9 mouse cellular contexts compared by ENCODE assay signal in genomic region chr1:127677661-127678580, GRCm38 (mm10). TPM values are rescaled to one million over a fixed set of nuclear protein-coding genes. Genes with fewer than 3 reads are reported as not detected.
DNase-seq lines count a peak whose midpoint lies in the region; ATAC-seq and TF ChIP-seq lines count a peak whose summit lies in the region.
"Had no signal": no experiment of that assay in that cellular context is flagged by ENCODE, and none has a peak within 500 bp of the region (broad histone marks: within the 10 kb centered on the region; RNA-seq: fewer than 3 reads in every experiment).

No protein-coding gene starts in this region.

- ATAC-seq in heart, embryonic 11.5 days (replicated peaks; ENCODE audit: insufficient number of reproducible peaks, low FRiP score, low TSS enrichment): peak; percentile 71
- ATAC-seq in intestine, embryonic 14.5 days (replicated peaks; ENCODE audit: low FRiP score, low TSS enrichment, low read depth): peak; percentile 80
- ATAC-seq in liver, embryonic 15.5 days (ENCODE audit: insufficient read depth): 0 out of 2 replicates have a peak, but pooled peaks have one; percentile 18
- ATAC-seq in neural tube, embryonic 12.5 days (ENCODE audit: low FRiP score, low read depth): peak; percentile 51

- WGBS in heart, embryonic 11.5 days (ENCODE audit: insufficient replicate concordance): 4% methylated on average over 64 of the region's 64 CpGs
- 2% methylated on average over 63 of the region's 64 CpGs for WGBS in forebrain, embryonic 10.5 days
- 3% methylated on average over 52 of the region's 64 CpGs for WGBS in intestine, embryonic 14.5 days
- 2% methylated on average over 64 of the region's 64 CpGs for WGBS in liver, embryonic 15.5 days (ENCODE audit: insufficient replicate concordance)
- 2% methylated on average over 64 of the region's 64 CpGs for WGBS in neural tube, embryonic 12.5 days

- no peaks in the 10 kb centered on the region for H3K9me3 ChIP-seq in heart, embryonic 11.5 days (replicated peaks; ENCODE audit: control insufficient read depth, low read length)
- no peaks in the 10 kb centered on the region for H3K9me3 ChIP-seq in forebrain, embryonic 10.5 days
- no peaks in the 10 kb centered on the region for H3K9me3 ChIP-seq in intestine, embryonic 14.5 days (ENCODE audit: control insufficient read depth, low read length)
- no peaks in the 10 kb centered on the region for H3K9me3 ChIP-seq in liver, embryonic 15.5 days (replicated peaks)
- H3K9me3 ChIP-seq in neural tube, embryonic 12.5 days: no peaks in the 10 kb centered on the region

- no peaks in the 10 kb centered on the region for H3K36me3 ChIP-seq in heart, embryonic 11.5 days (ENCODE audit: control insufficient read depth, insufficient read depth, low read length)
- no peaks in the 10 kb centered on the region for H3K36me3 ChIP-seq in forebrain, embryonic 10.5 days (replicated peaks)
- H3K36me3 ChIP-seq in intestine, embryonic 14.5 days (ENCODE audit: control insufficient read depth, insufficient read depth, low read length): no peaks in the 10 kb centered on the region
- no peaks in the 10 kb centered on the region for H3K36me3 ChIP-seq in liver, embryonic 15.5 days (replicated peaks)
- H3K36me3 ChIP-seq in neural tube, embryonic 12.5 days: no peaks in the 10 kb centered on the region

- peak overlapping the region; percentile 72 for H3K4me3 ChIP-seq in heart, embryonic 11.5 days (ENCODE audit: low read depth, low read length)
- peak overlapping the region; percentile 67 for H3K4me3 ChIP-seq in bone marrow macrophage, adult 2 months (ENCODE audit: insufficient read depth, low read length)
- peak overlapping the region; percentile 67 for H3K4me3 ChIP-seq in forebrain, embryonic 10.5 days
- H3K4me3 ChIP-seq in intestine, embryonic 14.5 days (ENCODE audit: low read depth, low read length): peak overlapping the region; percentile 40
- peak overlapping the region; percentile 48 for H3K4me3 ChIP-seq in liver, embryonic 15.5 days (replicated peaks)
- peak overlapping the region; percentile 59 for H3K4me3 ChIP-seq in neural tube, embryonic 12.5 days
- H3K4me3 ChIP-seq: myocyte had no signal

- TF ChIP-seq POLR2A in bone marrow macrophage, adult 2 months (IDR thresholded peaks at IDR 0.05; ENCODE audit: borderline replicate concordance, low read depth, low read length): no peak

- peaks cover 9% of the 10 kb centered on the region for H3K4me1 ChIP-seq in heart, embryonic 11.5 days (ENCODE audit: control insufficient read depth, insufficient read depth, low read length)
- H3K4me1 ChIP-seq in bone marrow macrophage, adult 2 months (ENCODE audit: control insufficient read depth, insufficient read depth, low read length): 0 out of 2 replicates have a peak, but pooled peaks cover 3% of the 10 kb centered on the region
- peaks cover 45% of the 10 kb centered on the region for H3K4me1 ChIP-seq in forebrain, embryonic 10.5 days
- H3K4me1 ChIP-seq in intestine, embryonic 14.5 days (replicated peaks; ENCODE audit: control insufficient read depth, insufficient read depth, low read length): peaks cover 9% of the 10 kb centered on the region
- H3K4me1 ChIP-seq in liver, embryonic 15.5 days (replicated peaks): peaks cover 12% of the 10 kb centered on the region
- H3K4me1 ChIP-seq in neural tube, embryonic 12.5 days: peaks cover 14% of the 10 kb centered on the region

- H3K9ac ChIP-seq in heart, embryonic 11.5 days (ENCODE audit: low read depth, low read length): peak overlapping the region; percentile 72
- no peak overlapping the region; the same call in 1 of the 2 replicates for H3K9ac ChIP-seq in intestine, embryonic 14.5 days (ENCODE audit: low read length)
- H3K9ac ChIP-seq in liver, embryonic 15.5 days: no peak overlapping the region
- H3K9ac ChIP-seq in neural tube, embryonic 12.5 days: peak overlapping the region; percentile 73

- TF ChIP-seq CTCF in bone marrow macrophage, adult 2 months (IDR thresholded peaks at IDR 0.05; ENCODE audit: low read depth, low read length): no peak

- DNase-seq in heart, adult 8-10 months (ENCODE audit: low spot score): no peak
- DNase-seq in forebrain, embryonic 10.5 days (ENCODE audit: extremely low spot score, low spot score): peak; percentile 47
- peak; percentile 67 for DNase-seq in intestine, embryonic 14.5 days (ENCODE audit: low spot score)
- DNase-seq in c-Kit-positive CD71-positive TER-119-positive erythroid progenitor cells, embryonic 14.5 days (ENCODE audit: low spot score): no peak

- H3K27me3 ChIP-seq in heart, embryonic 11.5 days (ENCODE audit: control insufficient read depth, insufficient read depth, low read length): peaks cover 34% of the 10 kb centered on the region
- peaks cover 71% of the 10 kb centered on the region for H3K27me3 ChIP-seq in forebrain, embryonic 10.5 days (ENCODE audit: poor library complexity, severe bottlenecking)
- H3K27me3 ChIP-seq in intestine, embryonic 14.5 days (replicated peaks; ENCODE audit: control insufficient read depth, insufficient read depth, low read length): peaks cover 63% of the 10 kb centered on the region
- peaks cover 83% of the 10 kb centered on the region for H3K27me3 ChIP-seq in liver, embryonic 15.5 days
- H3K27me3 ChIP-seq in neural tube, embryonic 12.5 days (replicated peaks): peaks cover 70% of the 10 kb centered on the region

- H3K4me2 ChIP-seq in heart, embryonic 11.5 days: peak overlapping the region; percentile 90
- H3K4me2 ChIP-seq in intestine, embryonic 14.5 days (ENCODE audit: low read length): peak overlapping the region; percentile 98
- H3K4me2 ChIP-seq in liver, embryonic 15.5 days: peak overlapping the region; percentile 74
- H3K4me2 ChIP-seq in neural tube, embryonic 12.5 days (replicated peaks): peak overlapping the region; percentile 83

- H3K27ac ChIP-seq in heart, embryonic 11.5 days (ENCODE audit: low read depth, low read length): no peak overlapping the region
- H3K27ac ChIP-seq in bone marrow macrophage, adult 2 months (ENCODE audit: insufficient read depth, low read depth, low read length): no peak overlapping the region
- H3K27ac ChIP-seq in forebrain, embryonic 10.5 days: peak overlapping the region; percentile 84
- H3K27ac ChIP-seq in intestine, embryonic 14.5 days (ENCODE audit: low read depth): no peak overlapping the region
- H3K27ac ChIP-seq in liver, embryonic 15.5 days (replicated peaks): no peak overlapping the region
- H3K27ac ChIP-seq in neural tube, embryonic 12.5 days: peak overlapping the region; percentile 20; the same call in 1 of the 2 replicates

RNA-seq across cellular contexts. Expression of gene Tmem163, which starts 1.4 kb away (rescaled TPM):
- polyA plus RNA-seq in heart, embryonic 11.5 days (2014; fragmentation: Nextera tagmentation; extraction: Ambion mirVana): 30.5 and 32.0 TPM in 2 replicates
- total RNA-seq in heart, adult 8-10 months (2022): 1 to 10 TPM; 5.3 to 8.2 (median 6.3) TPM
- 0.23 TPM in 1 of 2 replicates, not detected in the other for polyA plus RNA-seq in bone marrow macrophage, adult 2 months (2012; ENCODE audit: insufficient read depth, insufficient read length, missing spikeins)
- 9.8 and 9.9 TPM in 2 replicates for polyA plus RNA-seq in forebrain, embryonic 10.5 days (2016; fragmentation: Nextera tagmentation; extraction: Ambion mirVana)
- 0.36 and 0.84 TPM in 2 replicates for polyA plus RNA-seq in intestine, embryonic 14.5 days (2014; fragmentation: Nextera tagmentation; extraction: Ambion mirVana)
- polyA plus RNA-seq in liver, embryonic 15.5 days (2015; fragmentation: Nextera tagmentation; extraction: Ambion mirVana): 0.21 and 0.26 TPM in 2 replicates
- 44.2 and 46.8 TPM in 2 replicates for polyA plus RNA-seq in neural tube, embryonic 12.5 days (2016; fragmentation: Nextera tagmentation; extraction: Ambion mirVana)
- polyA plus RNA-seq: myocyte had no signal

RNA-seq across cellular contexts. Expression of gene Acmsd, which starts 51.3 kb away (rescaled TPM):
- 0.86 and 1.3 TPM in 2 replicates for polyA plus RNA-seq in heart, embryonic 11.5 days (2014; fragmentation: Nextera tagmentation; extraction: Ambion mirVana)
- total RNA-seq in heart, adult 8-10 months (2022): under 1 TPM in 2 of 4 experiments, not detected in 2; 0.14 to 0.19 TPM
- not detected in 2 replicates for polyA plus RNA-seq in bone marrow macrophage, adult 2 months (2012; ENCODE audit: insufficient read depth, insufficient read length, missing spikeins)
- polyA plus RNA-seq in forebrain, embryonic 10.5 days (2016; fragmentation: Nextera tagmentation; extraction: Ambion mirVana): 0.07 and 0.46 TPM in 2 replicates
- polyA plus RNA-seq in intestine, embryonic 14.5 days (2014; fragmentation: Nextera tagmentation; extraction: Ambion mirVana): 0.16 TPM in 1 of 2 replicates, not detected in the other
- 5.7 and 7.5 TPM in 2 replicates for polyA plus RNA-seq in liver, embryonic 15.5 days (2015; fragmentation: Nextera tagmentation; extraction: Ambion mirVana)
- not detected in 2 replicates for polyA plus RNA-seq in neural tube, embryonic 12.5 days (2016; fragmentation: Nextera tagmentation; extraction: Ambion mirVana)
- polyA plus RNA-seq: myocyte had no signal

Comparison
In these comparisons a context has a peak if more than half of its experiments do, and no peak if none do; other contexts are left out.
1. ATAC-seq: peak in every context shown above with its lines; median percentile 80 in intestine, embryonic 14.5 days; 71 in heart, embryonic 11.5 days; 51 in neural tube, embryonic 12.5 days; 18 in liver, embryonic 15.5 days.
2. H3K27ac ChIP-seq: peak in forebrain, embryonic 10.5 days (single experiment) and neural tube, embryonic 12.5 days (single experiment); none in heart, embryonic 11.5 days (single experiment), bone marrow macrophage, adult 2 months (single experiment), intestine, embryonic 14.5 days (single experiment) and liver, embryonic 15.5 days (single experiment).
3. H3K9ac ChIP-seq: peak in heart, embryonic 11.5 days (single experiment) and neural tube, embryonic 12.5 days (single experiment); none in intestine, embryonic 14.5 days (single experiment) and liver, embryonic 15.5 days (single experiment).
4. DNase-seq: peak in forebrain, embryonic 10.5 days (single experiment) and intestine, embryonic 14.5 days (single experiment); none in heart, adult 8-10 months (single experiment) and c-Kit-positive CD71-positive TER-119-positive erythroid progenitor cells, embryonic 14.5 days (single experiment).
5. Peak in every context shown above with its lines, with median percentiles within 50 percentile points of each other: H3K4me2 ChIP-seq and H3K4me3 ChIP-seq.